Mouse (Mus musculus): ENCODE results near the gene Sphk2.

The Sphk2 gene

DNA sequence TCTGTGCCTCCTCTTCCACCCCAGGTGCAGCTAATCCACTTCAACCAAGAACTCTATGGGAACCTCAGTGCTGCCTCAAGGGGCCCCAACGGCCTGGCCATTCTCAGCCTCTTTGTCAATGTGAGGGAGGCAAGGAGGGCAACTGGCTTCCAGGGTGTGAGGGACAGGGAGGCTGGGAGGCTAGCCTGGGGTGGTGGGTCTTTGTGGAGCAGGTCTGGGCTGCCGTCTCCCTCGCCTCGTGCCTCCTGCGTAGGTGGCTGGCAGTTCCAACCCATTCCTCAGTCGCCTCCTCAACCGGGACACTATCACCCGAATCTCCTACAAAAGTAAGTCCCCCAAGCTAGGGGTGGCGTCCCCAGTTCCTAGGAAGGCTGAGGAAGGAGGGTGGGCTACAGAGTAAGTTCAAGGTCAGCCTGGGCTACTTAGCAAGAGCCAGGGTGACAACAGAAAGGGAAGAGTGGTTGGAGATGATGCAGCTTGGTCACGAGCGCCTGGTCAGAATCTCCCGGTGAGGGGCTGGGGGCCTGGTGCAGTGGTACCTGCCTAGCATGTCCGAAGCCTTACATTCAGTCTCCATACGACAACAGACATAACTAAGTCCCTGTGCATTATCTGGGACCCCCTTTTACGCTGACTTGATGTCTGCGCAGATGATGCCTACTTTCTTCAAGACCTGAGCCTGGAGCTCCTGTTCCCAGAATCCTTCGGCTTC lies 14.8 kb downstream of the Sphk2 start:
- in situ Hi-C loops (cut with MboI; ENCODE audit: low pct_unique_long_range_greater_than_20kb in 1 of 2, low sequenced_read_pairs in 2 of 2, unreplicated experiment in 1 of 2) = no loop called here

DNA sequence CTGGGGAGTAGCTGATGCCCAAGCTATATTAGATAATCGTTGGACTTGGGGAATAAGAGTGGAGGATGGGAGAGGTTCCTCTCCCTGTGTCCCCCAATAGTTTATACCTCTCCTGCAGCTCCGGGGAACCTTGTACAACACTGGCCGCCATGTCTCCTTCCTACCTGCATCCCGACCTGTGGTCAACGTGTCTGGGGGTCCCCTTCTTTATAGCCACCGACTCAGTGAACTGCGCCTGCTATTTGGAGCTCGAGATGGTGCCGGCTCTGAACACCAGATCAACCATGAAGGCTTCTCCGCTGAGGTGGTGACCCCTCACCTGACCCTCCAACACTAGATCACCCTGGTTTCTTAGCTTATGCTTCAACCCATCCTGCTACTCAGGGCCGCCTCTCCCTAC lies 15.5 kb downstream of the Sphk2 start:
- in situ Hi-C loops (cut with MboI; ENCODE audit: low pct_unique_long_range_greater_than_20kb in 1 of 2, low sequenced_read_pairs in 2 of 2, unreplicated experiment in 1 of 2) = no loop called here

DNA sequence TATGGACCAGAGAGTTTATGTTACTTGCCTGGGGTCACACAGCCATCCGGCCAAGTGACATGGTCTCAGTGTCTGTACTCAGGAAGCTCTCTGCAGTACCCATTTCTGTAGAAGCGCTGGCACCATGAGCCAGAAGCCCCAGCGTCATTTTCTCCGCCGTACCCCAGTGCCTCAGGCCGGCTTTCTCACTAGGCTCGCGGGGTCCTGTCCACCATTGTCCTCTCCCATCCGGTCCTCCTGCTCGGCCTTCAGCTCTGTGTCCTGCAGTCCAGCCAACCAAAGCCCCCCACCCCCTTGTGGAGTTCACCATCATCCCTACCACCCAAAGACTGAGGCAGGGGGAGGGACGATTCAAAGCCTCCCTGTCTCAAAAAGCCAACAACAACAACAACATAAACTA lies 16.2 kb downstream of the Sphk2 start:
- in situ Hi-C loops (cut with MboI; ENCODE audit: low pct_unique_long_range_greater_than_20kb in 1 of 2, low sequenced_read_pairs in 2 of 2, unreplicated experiment in 1 of 2) = no loop called here

DNA sequence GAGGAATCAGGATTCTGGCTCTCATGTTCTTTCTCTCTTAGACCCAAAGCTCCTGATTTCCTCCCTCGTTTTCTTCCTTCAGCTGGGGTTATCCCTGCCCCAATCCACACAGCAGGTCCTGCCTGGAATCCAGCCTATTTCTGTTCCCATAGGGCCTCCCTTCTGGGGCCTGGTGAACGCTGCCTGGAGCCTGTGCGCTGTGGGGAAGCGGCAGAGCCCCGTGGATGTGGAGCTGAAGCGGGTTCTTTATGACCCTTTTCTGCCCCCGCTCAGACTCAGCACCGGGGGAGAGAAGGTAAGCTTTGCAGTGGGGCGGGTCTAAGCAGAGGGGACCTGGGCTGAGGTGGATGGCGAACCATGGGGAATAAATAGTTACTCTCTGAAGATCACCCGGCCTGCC lies 16.7 kb downstream of the Sphk2 start:
- in situ Hi-C loops (cut with MboI; ENCODE audit: low pct_unique_long_range_greater_than_20kb in 1 of 2, low sequenced_read_pairs in 2 of 2, unreplicated experiment in 1 of 2) = no loop called here

DNA sequence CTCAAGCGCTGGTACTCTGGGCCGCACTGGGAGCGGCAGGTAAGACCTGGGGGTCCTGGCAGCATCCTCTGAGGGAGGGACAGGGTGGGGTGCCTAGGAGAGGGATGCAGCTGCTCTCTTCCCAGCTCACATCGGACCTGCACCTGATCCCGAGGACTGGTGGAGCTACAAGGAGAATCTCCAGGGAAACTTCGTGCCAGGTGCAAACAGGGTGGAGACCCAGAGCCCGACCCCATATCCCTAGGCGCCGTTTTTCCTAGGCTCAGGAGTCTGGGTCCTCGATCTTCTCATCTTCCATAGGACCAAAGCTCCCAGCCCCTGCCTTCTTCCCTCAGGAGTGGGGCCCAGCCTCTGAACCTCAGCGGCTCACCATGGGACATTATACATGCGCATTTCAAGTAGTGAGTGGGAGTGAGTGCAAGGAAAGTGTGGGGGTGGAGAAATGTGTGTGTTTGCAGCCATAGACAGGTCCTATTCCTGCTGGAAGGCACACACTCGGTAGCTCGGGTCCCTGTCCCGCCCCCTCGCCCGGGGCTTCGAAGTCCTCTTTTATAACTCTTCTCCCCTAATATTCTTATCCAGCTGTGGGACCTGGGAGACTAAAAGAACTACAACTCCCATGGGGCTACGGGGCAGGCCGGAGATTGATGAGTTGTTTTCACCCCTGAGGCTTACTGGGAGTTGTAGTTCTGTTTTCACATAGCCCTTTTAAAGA lies 17.3 kb downstream of the Sphk2 start:
- in situ Hi-C loops (cut with MboI; ENCODE audit: low pct_unique_long_range_greater_than_20kb in 1 of 2, low sequenced_read_pairs in 2 of 2, unreplicated experiment in 1 of 2) = no loop called here

DNA sequence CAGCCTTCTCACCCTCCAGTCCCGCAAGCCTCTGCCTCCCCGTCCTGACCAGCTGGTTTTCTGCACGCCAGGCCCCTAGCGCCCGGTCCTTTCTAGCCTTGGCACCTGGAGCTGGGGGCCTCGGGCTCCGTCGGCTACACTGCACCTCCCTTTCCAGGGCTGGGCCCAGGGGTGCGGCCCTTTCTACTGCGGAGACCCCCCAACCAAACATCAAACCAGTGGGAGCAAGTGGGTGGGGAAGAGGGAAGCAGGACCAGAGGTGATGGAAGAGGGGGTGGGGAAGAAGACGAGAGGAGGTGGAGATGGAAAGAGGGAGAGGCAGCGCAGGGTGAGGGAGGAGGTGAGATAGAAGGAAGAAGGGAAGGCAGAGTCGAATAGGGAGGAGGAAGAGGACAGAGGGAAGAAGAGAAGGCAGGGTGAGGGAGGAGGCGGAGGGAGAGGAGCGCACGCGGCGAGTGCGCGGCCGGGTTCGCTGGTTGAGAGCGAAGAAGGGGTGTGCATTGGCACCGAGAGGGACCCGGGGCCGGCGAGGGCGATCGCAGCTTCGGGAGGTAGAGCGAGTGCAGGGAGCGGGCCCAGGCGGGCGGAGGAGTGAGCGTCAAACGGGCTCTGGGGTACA lies 18.2 kb downstream of the Sphk2 start, which contains the start of gene Car11:
Gene Car11, plus strand, starts transcription at position 321 of the 619 bp plus-strand sequence.
- in situ Hi-C loops (cut with MboI; ENCODE audit: low pct_unique_long_range_greater_than_20kb in 1 of 2, low sequenced_read_pairs in 2 of 2, unreplicated experiment in 1 of 2) = no loop called here

DNA sequence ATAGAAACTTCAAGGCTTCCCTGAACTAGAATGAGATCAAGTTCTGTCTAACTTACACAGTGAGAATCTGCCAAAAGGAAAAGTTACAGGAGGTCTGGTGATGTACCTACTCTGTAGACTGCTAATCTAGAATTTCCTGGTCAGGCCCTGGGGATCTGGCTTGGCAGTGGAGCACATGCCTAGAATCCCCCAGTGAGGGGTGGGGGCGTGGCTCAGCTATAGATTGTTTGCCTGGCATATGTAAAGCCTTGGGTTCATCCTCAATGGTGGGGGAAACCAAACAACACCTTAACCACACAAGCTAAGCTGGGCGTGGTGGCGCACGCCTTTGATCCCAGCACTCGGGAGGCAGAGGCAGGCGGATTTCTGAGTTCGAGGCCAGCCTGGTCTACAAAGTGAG lies 19.9 kb downstream of the Sphk2 start:
- in situ Hi-C loops (cut with MboI; ENCODE audit: low pct_unique_long_range_greater_than_20kb in 1 of 2, low sequenced_read_pairs in 2 of 2, unreplicated experiment in 1 of 2) = no loop called here

DNA sequence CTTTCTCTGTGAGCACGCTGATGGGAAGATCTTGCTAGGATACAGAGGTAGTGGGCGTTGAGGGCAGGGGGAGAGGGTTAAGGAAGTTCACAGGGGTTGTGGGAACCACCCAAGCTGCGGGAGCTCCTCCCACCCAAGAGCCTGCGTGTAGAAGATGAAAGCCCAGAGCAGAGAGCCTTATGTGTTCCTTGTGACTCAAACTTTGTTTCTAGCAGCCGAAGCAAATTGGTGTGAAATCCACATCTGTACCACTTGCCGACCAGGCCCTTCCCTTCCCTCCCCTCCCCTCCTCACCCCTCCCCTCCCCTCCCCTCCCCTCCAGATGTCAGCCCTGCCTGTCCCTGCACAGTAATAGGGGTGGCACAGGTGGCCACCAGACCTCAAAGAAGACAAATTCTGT lies 22.7 kb downstream of the Sphk2 start:
- in situ Hi-C loops (cut with MboI; ENCODE audit: low pct_unique_long_range_greater_than_20kb in 1 of 2, low sequenced_read_pairs in 2 of 2, unreplicated experiment in 1 of 2) = no loop called here

DNA sequence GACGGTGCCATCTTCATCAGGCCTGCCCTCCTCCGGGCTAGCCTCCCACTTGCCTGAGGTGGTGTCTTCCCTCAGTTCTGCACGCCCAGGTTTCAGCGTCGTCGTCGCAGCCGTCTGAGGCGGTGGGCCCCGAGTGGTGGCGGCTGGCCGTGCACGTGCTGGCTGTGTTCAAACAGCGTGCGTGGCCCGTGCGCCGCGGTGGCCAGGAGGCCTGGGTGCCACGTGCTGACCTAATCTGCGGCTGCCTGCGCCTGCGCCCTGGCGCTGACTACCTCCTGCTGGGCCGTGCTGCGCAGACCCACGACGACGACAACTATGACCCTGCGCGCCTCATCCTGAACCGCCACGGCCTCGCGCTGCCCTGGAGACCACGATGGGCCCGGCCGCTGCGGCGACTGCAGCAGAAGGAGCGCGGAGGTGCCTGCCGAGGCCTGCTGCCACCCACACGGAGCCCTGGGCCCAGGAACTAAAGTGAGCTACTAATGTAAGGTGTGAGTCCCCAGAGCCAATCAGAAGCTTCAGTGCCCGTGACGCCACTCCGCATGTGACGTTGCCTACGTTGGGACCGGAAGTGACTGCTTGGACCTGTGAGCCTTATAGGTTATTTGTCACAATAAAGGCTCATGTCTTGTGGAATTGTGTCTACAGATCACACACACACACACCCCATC lies 23.7 kb downstream of the Sphk2 start, which contains the start of gene Sec1:
Gene Sec1, minus strand, starts transcription at position 482 of the 671 bp plus-strand sequence.
- in situ Hi-C loops (cut with MboI; ENCODE audit: low pct_unique_long_range_greater_than_20kb in 1 of 2, low sequenced_read_pairs in 2 of 2, unreplicated experiment in 1 of 2) = no loop called here

DNA sequence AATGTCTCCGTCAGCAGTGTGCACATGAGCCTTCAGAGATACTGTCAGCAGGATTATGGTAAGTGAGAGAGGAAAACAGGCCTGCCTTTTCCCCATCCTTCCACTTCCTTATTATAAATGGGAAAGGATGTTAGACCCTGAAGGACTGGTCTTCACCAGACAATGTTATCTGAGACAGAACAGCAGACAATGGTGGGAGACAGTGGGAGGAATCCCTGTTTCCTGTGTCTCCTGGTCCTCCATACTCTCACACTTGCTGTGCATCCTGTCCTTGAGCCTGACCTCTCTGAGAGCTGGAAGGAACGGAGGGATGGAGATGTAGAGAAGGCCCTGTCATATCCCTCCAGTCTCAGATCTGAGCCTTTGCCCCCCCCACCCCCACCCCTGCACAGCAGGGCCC lies 25.4 kb downstream of the Sphk2 start:
- in situ Hi-C loops (cut with MboI; ENCODE audit: low pct_unique_long_range_greater_than_20kb in 1 of 2, low sequenced_read_pairs in 2 of 2, unreplicated experiment in 1 of 2) = no loop called here

DNA sequence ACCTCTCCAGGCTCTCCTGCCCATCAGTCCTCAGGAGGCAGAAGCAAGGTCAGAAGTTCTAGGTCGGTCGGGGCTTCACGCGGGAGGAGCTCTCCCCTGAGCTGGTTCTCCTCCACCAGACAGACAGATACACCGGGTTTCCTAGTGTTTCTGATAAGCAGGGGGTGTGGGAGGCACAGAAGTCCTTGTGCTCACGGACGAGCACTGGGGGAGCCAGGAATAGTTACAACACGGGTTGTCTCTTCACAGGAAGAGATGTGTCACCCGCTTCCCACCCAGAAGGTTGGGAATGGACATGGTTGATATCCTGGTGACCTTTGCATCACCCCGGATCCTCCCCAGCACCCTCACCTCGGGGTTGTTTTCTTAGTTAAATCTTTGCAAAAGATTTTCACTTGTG lies 28.0 kb downstream of the Sphk2 start:
- in situ Hi-C loops (cut with MboI; ENCODE audit: low pct_unique_long_range_greater_than_20kb in 1 of 2, low sequenced_read_pairs in 2 of 2, unreplicated experiment in 1 of 2) = no loop called here

DNA sequence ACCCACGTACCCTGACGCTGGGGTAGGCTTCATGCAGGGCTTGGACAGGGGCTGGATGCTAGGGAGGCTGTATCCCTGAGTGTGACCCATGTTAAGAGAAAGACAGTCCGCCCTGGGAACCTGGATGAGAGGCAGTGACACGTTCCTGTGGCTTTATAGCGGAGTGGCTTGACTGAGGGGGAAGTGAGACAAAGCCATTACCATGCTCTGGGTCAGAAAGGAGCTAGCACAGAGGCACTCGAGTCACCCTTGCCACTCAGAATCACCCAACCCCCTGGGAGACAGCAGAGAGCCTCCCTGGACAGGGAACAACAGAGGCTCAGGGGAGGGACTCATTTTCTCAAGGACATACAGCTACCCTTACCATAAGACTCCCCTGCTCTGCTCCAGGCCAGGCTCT lies 28.7 kb downstream of the Sphk2 start:
- in situ Hi-C loops (cut with MboI; ENCODE audit: low pct_unique_long_range_greater_than_20kb in 1 of 2, low sequenced_read_pairs in 2 of 2, unreplicated experiment in 1 of 2) = no loop called here

DNA sequence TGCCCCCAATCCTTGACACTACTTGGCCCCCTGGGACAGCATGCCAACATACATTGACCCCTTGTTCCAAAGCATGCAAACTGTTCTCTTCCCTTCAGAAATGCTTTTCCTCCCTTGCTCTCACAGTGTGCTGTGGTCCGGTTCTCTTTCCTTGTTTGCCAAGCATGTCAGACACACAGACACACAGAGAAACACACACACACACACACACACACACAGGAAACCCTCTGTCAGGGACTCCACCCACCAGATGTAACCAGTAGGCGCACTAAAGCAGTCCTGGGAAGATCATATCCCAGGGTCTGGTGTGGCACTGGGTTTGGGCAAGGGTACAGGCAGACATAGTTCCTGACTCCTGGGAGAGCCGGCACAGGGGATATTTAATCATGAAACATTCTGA lies 31.0 kb downstream of the Sphk2 start:
- in situ Hi-C loops (cut with MboI; ENCODE audit: low pct_unique_long_range_greater_than_20kb in 1 of 2, low sequenced_read_pairs in 2 of 2, unreplicated experiment in 1 of 2) = no loop called here

DNA sequence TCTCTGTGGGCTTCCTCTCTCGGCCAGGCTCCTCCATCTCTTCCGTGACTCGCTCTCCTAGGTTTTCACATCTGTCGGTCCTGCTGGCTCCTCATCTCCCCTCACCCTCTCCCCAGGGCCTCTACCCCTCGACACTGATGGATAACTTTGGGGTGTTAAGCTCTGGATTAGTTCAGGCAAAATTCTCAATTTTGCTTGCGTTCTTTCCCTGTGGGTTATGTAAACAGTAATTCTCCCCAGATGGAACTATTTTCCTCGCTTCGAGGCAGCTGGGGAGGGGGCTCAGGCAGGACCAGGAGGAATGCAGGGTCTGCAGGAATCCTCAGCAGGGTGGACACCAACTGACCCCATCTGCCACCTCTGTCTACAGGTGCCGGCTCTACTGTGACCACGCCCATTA lies 32.0 kb downstream of the Sphk2 start:
- in situ Hi-C loops (cut with MboI; ENCODE audit: low pct_unique_long_range_greater_than_20kb in 1 of 2, low sequenced_read_pairs in 2 of 2, unreplicated experiment in 1 of 2) = no loop called here

DNA sequence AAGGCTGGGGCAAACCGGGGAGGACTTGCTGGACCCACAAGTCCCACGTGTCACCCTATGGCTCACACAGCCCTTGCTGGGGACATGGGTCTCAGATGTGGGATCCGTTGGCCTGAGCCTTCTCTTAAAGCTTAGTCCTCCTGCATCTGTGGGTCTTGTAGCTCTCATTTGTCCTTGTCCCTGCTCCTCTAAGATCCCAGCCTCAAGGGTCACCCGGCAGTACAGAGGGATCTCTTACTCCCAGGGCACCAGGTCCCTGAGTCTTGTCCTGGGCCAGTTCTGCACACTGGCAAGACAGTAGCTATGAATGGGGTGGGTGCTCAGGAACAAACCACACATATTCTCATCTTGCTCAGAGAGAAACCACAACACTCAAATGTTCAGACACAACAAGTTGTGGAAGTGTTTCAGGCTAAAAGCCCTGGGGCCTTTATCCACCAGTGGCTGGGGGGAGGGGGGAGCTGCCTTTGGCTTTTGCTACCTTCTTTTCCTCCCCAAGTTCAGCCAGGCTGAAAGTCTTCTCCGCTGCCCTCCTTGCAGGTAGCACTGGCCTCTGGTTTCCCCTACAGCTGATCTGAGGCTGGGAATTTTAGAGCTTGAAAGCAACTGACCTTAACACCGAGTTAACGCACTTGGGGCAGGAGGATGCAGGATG lies 34.3 kb downstream of the Sphk2 start, which contains the start of gene Ntn5:
Gene Ntn5, plus strand, starts transcription at position 627 of the 655 bp plus-strand sequence.
- in situ Hi-C loops (cut with MboI; ENCODE audit: low pct_unique_long_range_greater_than_20kb in 1 of 2, low sequenced_read_pairs in 2 of 2, unreplicated experiment in 1 of 2) = no loop called here

DNA sequence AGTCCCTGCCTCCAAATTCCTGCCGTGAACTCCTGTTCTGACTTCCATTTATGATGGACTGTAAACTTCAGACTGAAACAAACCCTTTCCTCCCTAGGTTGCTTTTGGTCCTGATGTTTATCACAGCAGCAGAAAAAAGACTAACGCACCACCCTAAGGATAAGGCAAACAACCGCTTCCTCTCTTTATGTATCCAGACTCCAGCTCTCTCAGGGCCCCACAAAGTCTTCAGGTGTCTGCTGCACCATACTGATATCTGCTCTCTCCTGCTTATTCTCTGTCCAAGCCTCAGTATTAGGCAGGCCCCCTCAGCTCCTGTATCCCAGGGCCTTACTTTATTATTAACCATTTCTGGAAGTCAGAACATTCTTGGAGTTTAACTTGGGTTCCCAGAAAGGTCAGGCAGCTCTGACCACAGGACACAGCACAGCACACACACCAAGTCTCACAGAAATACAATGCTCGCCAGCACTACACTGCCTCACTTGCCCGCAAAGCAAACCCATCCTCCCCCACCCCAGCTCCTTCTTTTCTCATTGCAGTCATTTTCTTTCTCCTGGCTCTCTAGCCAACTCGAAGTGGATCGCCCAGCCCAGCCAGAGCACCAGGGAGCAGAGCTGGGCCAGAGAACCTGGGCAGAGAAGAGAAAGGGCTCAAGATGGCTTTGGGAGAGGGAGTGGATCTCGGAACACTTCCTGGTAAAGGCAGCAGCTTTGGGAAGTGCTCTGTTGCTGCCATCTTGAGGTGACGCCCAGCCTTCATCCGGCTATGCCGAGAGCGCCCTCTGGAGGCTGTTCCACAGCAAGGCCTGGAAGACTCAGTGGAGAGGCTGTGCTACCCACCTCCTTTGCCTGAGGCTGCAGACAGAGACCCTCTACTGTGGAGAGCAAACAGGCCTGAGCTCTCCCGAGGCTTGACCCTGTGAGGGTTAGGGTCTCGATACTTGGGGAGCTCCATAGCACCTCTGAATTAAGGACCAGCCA lies 35.4 kb downstream of the Sphk2 start:
- in situ Hi-C loops (cut with MboI; ENCODE audit: low pct_unique_long_range_greater_than_20kb in 1 of 2, low sequenced_read_pairs in 2 of 2, unreplicated experiment in 1 of 2) = no loop called here

DNA sequence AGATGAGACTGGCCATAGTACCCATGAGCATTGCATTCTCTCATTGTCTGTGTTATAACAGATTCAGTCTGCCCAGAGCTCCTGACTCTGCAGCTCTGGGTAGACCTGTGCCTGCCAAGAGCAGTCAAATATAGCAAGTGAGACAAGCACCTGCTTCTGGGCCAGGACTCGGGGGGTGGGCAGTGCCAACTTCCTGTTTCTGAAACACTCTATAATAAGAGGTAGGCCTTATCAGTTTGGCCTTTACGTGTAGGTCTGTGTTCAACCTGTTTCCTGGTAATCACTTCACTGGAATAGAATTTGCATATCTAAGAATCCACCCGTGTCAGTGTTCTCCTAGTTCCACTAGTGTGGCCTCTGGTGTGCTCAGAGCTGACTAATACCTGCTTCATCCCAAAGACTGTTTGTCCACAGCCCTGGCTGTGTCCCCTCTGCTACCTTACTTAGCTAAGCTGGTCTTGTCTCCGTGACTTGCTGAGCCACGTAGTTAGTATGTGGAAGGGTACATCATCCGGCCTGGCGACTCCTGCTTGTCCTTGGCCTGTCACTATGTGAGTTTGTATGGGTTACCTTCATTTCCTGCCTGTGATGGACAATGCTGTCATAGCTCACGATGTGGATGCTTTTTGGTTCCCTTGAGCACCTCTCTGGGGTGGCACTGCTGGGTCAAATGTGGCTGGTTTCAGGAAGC lies 36.6 kb downstream of the Sphk2 start:
- in situ Hi-C loops (cut with MboI; ENCODE audit: low pct_unique_long_range_greater_than_20kb in 1 of 2, low sequenced_read_pairs in 2 of 2, unreplicated experiment in 1 of 2) = no loop called here

All from mouse embryonic stem cell (cell line).